Mouse (Mus musculus) urinary bladder, postnatal 25 days (tissue): ENCODE results near the gene Vwf.

Experiments used
- DNase-seq: peaks from one replicate; pipeline ENCODE4 v3.0.0; 2022; ENCODE audit warnings: low spot score

Gene Vwf

DNA sequence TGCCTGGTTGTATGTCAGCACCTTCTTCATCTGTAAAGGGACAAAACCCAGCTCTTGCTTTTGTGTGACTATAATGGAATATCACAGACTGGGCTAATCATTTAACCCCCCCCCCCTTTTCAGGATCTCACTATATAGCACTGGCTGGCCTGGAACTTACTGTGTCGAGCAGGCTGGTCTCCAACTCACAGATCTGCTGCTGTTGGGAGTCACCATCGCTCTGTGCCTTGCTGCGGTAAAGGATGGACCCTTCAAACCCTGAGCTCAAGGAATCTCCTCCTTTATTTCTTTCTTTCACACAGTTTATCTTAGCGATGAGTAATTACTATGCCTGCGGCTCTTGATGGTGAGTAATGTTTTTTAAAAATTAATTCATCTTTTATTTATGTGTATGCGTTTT lies at the start of gene Vwf:
Vwf (plus strand) TSS at position 301 of the 400 bp plus-strand sequence.
- no peak for DNase-seq

DNA sequence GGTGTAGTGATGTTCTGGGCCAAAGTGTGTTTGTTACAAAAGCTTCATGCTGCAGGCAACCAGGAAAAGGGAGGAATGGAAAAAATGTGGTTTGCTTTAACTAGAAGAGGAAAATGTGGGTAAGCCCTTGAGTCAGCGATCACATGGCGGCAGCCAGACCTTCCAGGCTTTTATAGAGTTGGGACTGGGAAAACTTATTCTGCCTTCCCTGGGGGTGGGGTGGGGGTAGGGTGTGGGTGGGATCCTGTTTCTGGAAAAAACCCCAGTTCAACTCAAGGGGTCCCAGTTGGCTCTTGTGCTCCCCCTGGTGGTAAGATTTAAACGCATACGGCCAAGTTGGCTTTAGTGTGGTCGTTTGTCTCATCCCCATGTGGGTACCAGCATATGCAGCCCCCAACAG lies 48.5 kb upstream of the Vwf start:
- DNase-seq: no peak

DNA sequence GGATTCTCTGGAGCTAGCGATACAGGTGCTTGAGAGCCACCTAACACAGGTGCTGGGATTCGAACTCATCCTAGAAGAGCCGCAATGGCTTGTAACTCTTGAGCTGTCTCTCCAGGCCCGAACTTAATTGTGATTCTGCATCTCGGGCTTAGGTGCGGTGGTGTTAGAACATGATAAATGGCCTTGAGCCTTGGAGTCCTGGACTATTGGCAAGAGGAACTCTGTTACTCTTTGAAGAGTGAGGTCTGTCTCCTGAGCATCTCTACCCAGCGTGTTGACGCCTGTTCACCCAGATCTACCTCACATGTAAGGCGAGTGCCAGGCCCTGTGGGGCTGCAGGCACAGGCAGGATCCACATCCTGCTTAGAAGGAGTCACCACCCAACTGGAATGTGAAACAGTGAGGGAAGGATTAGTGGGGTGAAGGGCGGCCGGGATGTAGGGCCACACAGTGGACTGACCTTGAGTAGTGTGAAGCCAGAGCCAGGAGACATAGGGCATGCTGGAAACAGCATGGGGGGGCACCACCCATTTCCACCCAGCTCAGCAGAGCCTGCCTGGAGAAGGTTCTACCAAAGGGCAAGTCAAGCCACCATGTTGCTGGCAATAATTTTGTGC lies 43.3 kb upstream of the Vwf start:
- no peak for DNase-seq

DNA sequence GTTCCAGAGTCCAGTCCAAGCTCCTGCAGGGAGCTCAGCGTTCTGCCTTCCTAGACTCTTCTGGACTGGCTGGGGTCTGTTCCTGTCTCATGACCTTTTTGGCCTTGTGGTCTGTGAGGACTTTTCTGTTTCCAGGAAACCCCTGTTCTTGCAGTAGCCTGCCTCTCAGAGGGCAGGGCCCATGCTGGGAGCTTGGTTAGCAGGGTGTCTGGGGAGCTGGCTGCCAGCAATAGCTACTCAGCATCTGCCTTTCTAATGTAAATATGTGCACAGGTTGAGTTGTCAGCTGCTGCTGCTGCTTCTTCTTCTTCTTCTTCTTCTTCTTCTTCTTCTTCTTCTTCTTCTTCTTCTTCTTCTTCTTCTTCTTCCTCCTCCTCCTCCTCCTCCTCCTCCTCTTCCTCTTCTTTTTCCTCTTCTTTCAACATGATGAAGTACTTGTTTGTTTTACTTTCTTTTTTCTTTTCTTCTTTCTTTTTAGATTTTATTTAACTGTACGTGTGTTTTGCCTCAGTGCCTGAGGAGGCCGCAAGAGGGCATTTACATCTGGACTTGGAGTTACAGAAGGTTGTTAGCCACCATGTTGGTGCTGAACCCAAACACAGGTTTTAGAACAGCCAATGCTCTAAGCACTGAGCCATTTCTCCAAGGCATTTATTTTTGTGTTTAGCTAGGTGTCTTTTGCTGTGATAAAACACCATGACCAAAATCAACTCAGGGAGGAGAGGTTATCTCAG lies 41.8 kb upstream of the Vwf start:
- no peak for DNase-seq

DNA sequence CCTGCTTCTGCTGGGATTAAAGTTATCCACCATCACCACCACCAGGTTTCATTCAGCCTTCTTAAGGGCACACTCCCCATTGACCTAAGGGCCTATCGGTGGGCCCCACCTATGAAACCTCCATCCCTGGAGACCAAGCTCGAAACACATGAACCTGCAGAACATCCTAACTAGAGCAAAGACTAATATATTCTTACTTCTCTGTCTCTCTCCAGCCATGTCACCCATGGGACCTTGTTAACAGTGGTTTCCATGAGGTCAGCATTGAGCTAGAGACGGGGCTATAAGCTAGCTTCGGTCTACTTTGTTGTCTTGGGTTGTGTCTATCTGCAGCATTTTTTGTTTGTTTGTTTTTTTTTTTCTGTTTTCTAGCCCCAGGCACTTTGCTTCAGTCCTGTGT lies 40.1 kb upstream of the Vwf start:
- no peak for DNase-seq

DNA sequence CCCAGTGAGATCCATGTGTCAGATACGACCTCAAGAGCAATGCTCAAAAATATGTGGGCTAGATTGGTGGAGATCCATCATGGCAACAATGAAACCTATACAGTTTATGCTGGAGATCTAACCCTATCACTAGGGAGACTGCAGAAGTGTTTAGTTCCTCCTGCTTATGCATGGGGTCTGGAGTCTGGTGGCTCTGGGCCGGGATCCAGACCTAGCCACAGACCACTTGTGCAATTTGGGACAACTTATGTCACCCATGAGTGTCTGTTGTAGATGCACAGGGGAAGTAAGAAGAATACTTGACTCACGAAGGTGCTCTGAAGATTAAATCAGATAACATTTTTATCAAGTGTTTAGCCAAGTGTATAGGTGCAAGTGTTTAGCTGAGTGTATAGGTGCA lies 36.8 kb upstream of the Vwf start:
- DNase-seq: no peak

DNA sequence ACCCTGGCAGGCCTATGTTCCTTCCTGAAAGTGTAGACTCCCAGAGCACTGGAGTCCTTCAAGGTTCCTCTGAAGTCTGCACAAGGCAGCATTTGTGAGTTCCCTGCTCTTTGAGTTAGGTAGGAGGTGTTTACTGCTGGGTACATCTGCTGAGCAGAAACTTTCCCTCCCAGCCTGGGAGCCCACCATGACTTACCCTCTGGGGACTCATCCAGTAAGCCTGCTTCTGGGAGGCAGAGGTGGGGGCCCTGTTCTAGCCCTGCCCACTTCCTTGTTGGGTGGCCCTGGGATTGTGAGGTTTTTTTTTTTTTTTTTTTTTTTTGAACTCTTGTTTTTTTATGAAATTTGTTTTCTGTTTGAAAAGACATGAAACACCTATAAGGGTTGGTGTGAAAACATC lies 35.9 kb upstream of the Vwf start:
- DNase-seq: no peak

DNA sequence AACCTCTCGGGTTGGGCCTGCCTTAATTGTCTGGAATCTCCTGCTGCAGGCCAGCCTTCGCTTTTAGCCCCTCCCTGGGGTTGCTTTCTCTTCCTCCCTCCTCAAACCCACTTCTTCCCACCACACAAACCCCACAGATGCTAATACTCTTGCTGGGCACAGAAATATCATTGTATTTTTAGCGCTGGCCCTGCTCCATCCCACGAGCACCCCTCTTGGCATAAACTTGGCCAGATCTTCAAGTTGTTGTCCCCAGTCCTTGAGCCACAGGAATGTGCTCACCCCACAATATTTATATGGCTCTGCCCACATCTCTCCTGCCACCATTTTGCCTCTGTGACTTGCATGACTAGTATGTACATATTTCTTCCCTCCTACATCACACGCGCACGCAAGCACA lies 35.4 kb upstream of the Vwf start:
- DNase-seq: no peak

DNA sequence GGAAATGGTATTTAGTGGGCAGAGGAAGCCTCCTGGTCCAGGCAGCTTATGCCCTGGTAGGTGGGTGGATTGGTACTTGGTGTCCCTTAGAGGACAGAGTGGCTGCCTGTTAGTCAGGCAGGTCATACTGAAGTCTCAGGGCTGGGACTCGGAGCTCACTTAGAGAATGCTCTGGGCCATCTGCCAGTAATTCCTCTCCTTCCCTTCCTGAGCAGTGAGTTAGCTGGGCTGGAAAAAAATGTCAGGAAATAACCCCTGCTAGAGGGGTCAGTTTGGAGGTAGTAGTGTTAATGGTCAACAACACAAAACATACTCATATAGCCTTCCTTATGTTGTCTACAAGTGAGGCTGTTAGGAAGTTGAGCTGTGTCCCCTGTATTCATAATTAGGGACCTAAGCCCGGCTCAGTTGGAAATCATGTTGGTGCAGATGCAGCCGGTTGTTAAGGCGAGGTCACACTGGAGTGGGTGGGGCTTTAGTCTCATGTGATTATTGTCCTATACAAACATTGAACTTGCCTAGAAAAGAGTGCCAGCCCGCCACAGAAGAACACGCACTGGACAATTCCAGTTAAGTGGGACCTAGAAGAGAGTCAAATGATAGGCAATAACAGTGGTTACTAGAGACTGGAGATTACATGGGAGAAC lies 33.5 kb upstream of the Vwf start:
- no peak for DNase-seq

DNA sequence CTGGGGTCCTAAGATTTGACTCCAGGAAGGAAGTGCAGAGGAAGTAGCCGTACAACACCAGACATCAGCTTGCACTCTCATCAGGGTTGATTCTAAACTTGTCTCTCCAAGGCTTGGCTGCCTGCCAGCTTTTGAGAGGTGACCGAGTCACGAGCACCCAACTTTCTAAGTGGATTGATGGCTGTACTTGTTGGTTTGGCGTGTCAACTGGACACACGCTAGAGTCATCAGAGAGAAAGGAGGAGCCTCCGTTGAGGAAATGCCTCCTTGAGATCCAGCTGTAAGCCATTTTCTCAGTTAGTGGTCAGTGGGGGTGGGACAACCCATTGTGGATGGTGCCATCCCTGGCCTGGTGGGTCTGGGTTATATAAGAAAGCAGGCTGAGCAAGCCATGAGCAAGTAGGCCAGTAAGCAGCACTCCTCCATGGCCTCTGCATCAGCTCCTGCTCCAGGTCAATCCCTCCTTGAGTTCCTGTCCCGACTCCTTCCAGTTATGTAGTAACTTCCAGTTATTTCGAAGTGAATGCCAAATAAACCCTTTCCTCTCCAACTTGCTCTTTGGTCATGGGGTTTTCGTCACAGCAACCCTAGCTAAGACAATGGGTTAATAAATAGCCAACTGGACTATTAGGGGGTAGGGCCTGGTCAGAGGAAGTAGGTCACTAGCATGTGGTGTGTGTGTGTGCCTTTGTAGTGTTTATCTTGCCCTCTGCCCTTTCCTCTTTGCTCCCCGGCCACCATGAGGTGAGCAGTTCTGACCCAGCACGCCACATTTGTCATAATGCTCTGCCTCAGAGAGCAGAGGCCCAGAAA lies 30.9 kb upstream of the Vwf start:
- no peak for DNase-seq

DNA sequence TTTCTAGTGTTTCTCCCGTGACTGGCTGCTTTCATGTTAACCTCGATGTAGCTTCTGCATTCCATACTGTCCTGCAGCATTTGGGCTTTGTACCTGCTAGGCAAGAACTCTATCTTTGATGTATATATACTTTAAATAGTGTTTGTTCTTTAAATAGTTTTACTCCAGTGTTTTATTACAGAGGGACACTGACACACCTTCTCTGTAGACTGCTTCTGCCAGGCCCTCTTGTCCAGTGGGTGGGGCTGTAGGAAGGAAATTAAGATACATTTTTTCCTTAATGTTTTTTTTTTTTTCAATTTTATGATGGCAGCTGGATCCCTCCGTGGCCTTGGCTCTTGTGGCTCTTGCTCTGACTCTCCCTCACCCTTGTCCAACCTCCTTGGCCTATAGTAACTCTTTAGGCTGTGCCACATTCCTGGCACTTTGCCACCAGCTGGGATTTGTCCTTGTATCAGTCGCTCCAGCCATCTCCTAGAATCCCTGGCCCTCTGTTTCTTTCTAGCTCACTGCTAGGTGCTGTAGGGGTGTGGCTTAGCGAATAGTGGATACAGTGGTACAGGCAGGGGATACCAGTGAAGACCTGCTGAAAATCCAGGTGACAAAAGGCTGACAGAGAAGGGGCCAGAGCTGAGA lies 24.9 kb upstream of the Vwf start:
- DNase-seq: no peak

DNA sequence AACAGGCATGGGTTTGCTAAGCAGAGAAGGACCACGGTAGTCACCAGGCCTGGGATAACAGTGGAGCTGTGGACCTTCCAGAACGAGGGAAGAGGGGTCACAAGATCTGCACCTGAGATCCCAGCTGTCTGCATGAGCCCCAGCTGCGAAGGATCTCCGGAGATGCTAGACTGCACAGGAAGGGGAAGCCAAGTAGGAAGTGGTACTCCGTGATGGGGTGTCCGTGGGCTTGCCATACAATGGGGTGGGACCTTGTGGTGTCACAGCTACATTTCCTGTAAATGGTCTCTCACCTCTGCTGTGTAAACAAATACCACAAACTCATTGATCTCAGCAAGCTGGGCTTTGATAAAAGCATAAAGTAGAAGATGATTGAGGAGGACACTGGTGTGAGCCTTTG lies 22.5 kb upstream of the Vwf start:
- DNase-seq: no peak

DNA sequence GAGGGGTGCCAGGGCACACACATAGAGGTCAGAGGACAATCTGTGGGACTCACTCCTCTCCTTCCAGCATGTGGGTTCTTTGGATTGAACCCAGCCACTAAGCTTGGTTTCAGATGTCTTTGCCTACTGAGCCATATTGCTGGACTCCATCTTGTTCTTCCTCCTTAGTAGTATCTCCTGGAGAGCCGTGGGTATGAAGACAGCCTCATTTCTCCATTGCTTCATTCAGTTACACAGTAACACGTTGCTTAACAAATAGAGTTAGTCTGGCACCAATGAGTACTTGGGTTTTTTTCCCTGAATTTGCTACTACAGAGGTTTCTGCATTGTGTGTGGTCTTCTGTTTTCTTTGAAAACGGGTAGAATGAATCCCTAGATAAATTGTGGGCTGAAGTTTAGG lies 20.5 kb upstream of the Vwf start:
- no peak for DNase-seq

DNA sequence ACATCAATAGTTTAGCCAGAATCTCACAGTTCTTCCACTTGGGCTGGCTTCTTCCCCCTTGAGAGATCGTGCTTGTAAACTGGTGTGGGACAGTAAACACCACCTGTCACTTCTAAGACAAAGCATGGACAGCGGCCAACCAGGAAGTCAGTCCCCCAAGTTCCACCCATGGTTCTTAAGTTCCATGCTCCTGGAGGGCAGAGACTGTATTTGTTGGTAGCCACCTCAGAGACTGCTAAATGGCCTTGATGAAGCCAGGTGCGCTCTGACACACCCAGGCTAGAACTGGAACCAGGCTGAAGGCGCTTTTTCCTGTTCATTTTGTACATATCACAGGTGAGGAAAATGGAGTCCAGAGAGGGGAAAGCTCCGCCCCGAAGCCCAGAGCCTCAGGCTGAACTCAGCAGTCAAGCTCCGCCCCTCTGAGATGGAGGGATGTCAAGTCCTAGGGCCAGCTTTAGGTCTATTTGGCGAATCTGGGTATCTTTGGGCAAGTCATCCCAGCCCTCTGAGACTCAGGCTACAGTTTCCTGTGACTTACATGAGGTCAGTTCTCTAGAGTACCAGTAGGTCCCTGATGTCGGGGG lies 17.9 kb upstream of the Vwf start:
- no peak for DNase-seq

DNA sequence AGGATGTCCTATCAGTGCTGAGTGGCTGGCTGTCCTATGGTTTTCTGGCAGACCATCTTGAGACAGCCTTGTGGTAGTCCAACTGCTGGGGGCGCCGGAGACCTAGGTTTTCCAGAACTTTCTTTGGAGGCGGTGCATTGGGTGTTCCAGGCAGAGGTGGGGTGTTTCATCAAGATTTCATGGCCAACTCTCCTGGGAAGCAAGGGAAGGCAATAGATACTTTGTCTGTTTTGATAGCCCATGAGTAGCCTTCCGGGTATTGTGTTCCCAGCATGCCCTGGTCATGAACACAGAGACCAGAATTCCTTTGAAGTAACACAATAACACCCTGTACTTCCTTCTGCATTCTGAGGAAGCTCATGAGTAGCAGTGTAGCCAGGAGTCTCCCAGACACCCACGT lies 17.1 kb upstream of the Vwf start:
- no peak for DNase-seq

DNA sequence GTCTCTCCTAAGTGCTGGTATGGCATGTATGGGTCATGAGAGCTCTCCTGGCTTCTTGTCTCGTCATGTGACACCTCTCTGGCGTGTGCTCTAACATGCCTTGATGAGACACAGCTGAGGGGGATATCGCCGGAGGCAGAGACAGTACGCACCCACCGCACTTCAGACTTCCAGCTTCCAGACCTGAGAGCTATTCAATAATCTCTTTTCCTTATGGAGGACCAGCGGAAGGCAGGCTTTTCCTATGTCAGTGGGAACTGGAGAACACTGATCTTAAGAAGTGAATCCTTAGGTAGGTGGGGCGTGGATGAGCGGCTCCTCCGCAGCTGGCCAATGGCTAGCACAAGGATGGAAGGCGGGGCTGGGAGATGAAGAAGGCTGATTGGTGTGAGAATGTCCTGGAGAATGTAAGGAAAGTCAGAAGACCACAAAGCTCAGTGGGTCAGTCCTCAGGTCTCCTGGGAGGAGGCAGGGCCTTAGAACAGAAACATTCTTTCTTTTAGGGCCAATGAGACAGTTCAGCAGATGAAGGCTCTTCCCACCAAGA lies 13.4 kb upstream of the Vwf start:
- DNase-seq: no peak

DNA sequence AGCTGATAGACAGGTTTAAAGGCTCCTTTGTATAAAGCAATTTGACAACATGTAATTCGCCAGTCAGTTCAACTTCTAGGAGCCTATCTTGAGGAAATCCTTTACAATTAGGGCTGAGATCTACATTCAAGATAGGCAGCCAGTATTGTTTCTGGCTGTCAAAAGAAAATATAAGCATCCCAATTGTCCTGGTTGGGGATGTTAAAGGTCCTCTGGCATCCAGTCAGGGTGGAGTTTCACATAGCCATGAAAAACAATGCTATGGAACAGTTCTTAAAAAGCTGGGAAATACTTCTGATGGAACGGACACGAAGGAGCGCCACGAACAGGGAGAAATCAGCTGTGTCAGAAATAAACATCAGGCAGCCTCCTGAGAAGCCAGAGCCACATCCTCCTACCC lies 11.6 kb upstream of the Vwf start:
- DNase-seq: no peak

DNA sequence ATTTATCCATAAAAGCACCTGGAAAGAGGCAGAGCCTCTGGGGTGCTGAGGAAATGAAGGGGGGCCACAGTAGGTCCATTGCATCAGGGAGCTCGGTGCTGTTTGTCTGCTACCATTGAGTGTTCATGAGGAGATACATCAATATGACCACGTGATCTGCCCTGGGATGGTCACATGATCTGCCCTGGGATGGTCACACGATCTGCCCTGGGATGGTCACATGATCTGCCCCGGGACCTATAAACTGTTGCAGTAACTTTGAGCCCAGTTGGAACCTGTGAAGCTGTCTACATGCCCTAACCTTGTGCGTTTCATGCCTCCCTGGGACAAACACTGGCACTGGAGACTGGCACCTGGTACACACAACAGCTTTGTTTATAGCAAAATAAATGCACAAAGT lies 8.1 kb upstream of the Vwf start:
- DNase-seq: no peak

DNA sequence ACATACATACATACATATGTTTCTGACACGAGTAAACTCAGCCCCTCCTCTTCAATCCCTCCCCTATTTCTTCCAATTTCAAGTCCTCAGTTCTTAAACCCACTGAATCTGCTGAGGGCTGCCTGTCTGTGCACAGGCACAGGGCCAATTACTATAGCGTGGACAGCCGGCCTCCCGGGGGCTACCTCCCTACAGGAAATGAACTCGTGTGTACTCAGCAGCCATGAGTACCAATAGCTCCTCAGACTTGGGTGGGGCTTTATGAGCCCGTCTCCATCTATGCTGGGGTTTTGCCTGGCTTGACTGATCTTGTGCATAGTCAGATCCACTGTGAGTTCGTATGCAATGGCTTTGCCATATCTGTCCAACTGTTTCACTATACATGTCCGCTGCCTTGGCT lies 7.2 kb upstream of the Vwf start:
- no peak for DNase-seq

DNA sequence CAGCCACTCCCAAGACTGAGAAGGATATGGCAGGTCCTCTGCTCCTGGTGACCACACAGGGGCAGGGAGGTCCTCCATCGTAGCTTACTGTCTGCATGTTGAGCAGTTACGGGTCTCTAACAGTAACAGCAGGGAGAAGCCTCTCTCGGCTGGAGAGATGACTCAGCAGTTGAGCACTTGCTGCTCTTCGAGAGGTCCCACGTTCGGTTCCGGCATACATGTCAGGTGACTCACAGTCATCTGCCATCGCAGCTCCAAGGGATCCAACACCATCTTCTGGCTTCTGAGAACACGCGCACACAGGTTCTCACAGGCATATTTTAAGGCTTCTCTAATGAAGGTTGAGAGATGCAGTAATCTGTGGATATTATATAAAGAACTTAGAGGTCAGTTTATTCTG lies 6.4 kb upstream of the Vwf start:
- DNase-seq: no peak

DNA sequence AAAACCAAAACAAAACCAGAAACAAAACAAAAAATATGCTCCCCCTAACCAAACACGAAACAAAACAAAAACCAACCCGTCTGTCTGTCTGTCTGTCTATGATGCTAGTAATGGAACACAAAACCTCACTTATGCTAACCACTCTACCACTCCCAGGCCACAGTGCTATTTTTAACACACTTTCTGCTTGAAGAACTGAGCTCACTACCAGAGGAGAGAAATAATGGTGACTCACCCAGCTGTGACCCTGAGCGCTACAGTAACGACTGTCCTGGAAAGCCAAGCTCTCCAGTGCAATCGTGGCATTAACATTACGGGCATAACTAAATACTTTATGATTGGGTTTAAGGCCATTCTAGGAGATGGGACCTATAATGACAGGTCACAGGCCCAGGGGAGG lies 5.7 kb upstream of the Vwf start:
- no peak for DNase-seq

DNA sequence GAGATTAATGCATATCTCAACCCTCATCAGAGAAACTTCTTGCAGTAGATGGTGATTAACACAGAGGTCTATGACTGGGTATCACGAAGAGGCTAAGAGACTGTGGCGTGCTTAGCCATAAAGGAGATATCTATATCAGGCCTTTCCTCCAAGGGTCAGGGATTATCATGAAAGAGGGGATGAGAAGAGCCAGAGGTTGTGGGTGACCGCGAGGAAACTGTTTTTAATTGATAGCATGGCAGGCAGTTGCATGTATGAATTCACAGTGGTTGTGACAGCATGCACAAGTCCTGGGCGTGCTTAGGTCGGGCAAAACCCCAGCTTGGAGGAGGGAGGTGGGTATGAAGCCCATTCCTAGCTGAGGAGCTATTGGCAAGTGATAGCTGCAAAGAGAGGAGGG lies 5.3 kb upstream of the Vwf start:
- DNase-seq: no peak
